Mouse (Mus musculus) retina, embryonic 14.5 days (tissue): ENCODE data around the gene Vstm4.
A peak's percentile ranks its signal among the peaks of the same experiment; 100 is the strongest.

ENCODE experiments used
- DNase-seq: peaks from one replicate; pipeline ENCODE4 v3.0.0-alpha.2; 2015; ENCODE audit warnings: low spot score

Vstm4 gene

DNA sequence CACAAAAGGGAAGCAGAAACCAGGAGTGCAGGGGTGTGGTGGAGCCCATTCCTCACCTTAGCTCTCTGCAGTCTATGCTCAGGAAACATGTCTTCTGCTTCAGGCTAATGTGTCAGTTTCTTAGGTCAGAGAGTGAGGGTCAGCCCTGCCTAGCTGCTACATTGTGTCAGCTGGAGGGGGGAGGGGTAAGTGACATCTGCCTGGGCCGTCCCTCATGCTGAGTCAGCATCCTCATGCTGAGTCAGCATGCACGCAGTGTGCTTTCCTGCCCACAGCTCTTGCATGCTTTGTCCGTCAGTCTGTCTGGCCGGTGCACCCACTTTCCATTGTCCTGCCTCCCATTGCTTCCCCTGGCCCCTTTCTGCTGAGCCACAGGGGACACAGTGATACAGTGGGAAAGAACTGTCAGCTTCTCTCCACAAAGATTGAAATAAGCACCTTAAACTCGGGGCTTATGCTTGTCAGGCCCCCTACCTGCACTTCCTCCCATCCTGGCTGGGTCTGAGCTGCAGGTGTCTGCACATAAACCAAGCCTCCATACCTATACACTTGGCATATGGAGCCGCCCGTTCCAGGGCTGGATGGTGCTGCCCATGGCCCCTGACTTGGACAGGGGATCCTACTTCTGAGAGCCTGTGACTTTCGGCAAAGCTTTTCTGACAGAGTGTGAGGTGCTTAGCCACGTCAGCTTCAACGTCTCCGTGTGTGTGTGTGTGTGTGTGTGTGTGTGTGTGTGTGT, 3.4 kb downstream of the Vstm4 start:
- peak; percentile 58 for DNase-seq

DNA sequence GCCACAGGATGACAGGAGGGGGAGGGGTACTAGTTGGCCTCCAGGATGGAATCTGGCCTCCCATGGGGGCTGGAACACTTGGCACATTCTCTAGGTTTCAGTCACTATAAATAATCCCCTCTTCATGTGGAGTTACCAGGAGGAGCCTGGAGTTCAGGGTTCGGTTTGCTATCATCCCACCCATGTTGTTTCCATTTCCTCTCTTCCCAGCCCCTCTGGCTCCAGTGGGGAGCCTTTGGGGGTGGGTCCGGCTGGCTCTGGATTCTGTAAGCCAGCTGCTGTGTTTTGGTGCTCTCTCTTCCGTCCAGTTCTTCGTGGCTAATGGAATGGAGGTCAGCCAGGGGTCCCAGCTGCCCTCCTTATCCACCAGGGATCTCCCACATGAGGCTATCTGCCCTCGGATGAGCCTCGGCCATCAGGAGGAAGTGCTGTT, 4.6 kb downstream of the Vstm4 start:
- no peak for DNase-seq

- DNase-seq, result no peak
These were observed 5.1 kb downstream of the Vstm4 start for GRCm38 (mm10) chr14:32861656-32862055.

DNA sequence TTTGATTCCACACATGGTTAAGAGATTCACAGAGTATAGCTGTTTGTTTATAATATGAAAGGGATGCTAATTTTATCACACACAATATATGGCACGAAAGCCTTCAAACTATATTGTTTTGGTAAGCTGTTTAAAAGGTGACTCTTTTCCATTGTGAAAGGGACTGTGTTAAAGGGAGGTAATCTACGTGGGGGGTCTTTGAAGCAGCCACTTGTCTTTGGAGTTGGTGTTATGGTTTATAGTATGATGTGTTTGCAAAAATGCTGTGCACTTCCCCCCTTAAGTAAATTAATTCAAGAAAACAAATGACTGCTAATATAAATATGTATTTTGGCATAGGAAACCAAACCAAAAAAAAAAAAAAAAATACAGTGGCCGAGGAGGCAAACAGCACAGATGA, 8.8 kb downstream of the Vstm4 start:
- no peak for DNase-seq

GRCm38 (mm10) chr14:32871963-32872362, 15.4 kb downstream of the Vstm4 start:
- DNase-seq, result no peak

DNA sequence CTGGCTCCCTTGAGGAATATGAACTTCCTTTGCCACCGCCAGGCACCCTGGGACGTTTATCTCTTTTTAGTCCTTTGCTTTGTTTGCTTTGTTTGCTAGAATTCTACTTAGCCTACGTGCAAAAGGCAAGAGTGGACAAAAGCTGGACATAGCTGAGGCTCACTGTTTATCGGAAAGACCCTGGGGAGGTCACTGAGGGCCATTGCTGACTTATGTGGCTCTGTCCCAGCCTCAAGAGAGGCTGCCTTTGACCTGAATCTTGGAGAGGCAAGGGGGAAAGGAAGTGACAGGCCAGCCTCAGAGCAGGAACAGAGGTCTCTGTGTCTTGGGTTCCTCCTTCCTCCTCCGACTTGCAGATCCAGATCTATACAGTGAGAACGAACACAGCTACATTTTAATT, 21.0 kb downstream of the Vstm4 start:
- no peak for DNase-seq

- no peak for DNase-seq
These were observed 23.8 kb downstream of the Vstm4 start for GRCm38 (mm10) chr14:32880332-32880731.

- no peak for DNase-seq
These were observed 25.1 kb downstream of the Vstm4 start for GRCm38 (mm10) chr14:32881693-32882092.

- DNase-seq, result peak; percentile 65
These were observed 32.5 kb downstream of the Vstm4 start for GRCm38 (mm10) chr14:32888876-32889674.

DNA sequence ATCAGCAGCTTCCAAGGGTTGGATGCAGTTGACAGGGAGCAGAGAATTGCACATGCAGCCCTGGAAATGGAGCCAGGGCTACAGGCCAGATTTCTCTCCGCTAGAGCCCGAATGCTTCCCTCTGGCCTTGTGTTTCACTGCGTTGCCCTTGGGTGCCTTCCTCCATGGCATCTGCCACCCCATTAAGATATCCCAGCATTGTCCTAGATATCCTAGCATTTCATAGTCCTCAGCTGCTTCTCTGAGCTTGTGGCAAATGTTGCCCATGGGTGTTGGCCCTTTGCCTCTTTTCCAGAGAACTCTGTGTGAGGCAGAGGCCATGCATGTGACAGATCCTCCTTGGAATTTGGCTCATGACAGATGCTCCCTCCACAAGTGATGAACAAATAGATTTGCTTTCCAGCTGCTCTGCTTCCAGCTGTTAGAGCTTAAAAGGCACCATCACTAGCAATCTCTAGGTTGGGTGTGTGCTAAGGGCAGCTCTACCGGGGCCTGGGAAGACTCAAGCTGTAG, 37.8 kb downstream of the Vstm4 start:
- DNase-seq, result no peak

GRCm38 (mm10) chr14:32894878-32895277, 38.3 kb downstream of the Vstm4 start:
- no peak for DNase-seq

GRCm38 (mm10) chr14:32896896-32897295, 40.3 kb downstream of the Vstm4 start:
- no peak for DNase-seq

GRCm38 (mm10) chr14:32903203-32903602, 46.6 kb downstream of the Vstm4 start:
- no peak for DNase-seq

- DNase-seq, result no peak
These were observed 50.0 kb downstream of the Vstm4 start for GRCm38 (mm10) chr14:32906545-32906944.

DNA sequence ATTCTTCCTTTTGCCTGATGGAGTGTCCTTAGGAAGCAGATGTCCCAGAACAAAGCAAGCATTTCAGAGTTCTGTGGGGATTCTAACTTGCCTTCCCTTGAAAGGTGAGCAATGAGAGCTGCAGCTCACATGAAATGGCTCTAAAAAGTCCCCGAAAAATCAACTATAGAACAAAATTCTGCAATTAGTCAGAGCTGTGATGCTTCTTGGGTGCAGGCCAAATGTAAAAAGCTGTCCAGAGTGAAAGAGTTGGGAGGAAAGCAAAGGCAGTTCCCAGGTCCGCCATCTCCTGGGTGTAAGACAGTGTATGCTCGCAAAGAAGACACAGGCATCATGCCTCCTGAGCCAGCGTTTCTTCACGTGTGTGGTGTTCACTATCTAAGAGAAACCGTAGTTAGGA, 52.6 kb downstream of the Vstm4 start:
- DNase-seq, result no peak

DNA sequence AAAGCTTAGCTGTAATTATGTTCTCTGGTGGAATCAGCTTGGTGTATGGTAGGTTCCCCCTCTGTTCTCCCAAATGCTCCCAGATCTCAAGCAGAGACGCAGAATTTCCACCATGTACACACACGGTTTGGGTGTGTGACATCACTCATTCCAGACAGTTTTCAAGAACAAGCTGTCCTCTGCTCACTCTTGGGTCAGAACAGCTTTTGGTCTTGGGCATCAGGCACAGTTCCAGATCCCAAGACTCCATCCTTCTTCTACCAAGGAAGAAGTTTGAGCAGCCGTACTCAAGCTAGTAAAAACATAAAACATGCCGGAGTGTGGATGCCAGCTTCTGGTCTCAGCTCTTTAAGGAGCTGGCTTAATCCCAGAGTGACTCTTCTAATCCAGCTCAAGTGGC, 54.6 kb downstream of the Vstm4 start:
- no peak for DNase-seq

DNA sequence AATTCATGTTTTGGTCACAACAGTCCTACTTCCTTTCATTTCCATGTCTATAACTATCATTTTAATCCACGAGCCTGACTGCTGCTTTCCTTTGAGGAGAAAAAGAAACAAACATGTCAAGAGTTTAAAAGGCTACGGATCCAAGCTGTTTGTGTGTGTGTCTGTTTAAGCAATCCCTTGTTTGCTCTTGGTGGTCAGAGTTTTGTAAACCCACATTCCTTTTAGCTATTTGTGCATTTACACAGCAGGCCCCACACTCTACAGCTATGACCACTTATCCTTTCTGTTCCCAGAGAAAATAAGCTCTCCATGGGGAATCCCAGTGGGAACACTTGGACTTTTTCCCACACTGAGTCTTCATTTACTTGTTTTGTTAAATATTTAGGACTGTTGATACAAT, 58.8 kb downstream of the Vstm4 start:
- no peak for DNase-seq

- DNase-seq, result no peak
These were observed 61.4 kb downstream of the Vstm4 start for GRCm38 (mm10) chr14:32917919-32918318.

GRCm38 (mm10) chr14:32923871-32924270, 67.3 kb downstream of the Vstm4 start:
- DNase-seq, result no peak

DNA sequence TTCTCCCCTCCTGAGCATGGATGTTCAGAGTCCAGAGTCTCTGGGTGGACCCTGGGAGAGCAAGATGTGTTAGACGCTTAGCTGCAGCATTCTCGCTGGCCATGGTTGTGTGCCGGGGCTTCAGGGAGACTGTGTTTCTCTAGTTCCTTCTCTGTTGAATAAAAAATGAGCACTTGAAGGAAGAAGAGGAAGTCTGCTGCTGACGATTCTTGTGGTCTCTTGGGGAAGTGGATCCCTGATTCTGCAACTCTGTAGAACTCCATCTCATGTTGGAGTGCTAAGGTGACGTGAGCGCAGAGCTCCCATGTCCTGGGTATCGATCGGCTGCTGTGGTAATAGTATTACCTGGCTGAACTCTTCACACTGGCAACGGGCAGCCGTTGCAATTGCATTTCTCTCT, 75.2 kb downstream of the Vstm4 start:
- DNase-seq, result no peak

GRCm38 (mm10) chr14:32932220-32932619, 75.7 kb downstream of the Vstm4 start:
- DNase-seq, result no peak

GRCm38 (mm10) chr14:32934064-32934463, 77.5 kb downstream of the Vstm4 start:
- no peak for DNase-seq

GRCm38 (mm10) chr14:32939217-32939616, 82.7 kb downstream of the Vstm4 start:
- no peak for DNase-seq
